Mouse (Mus musculus): ENCODE data around the gene Crxos.

- TF ChIP-seq MAX (IDR thresholded peaks at IDR 0.05) (no peak), CTCF (IDR thresholded peaks at IDR 0.05; ENCODE audit: control insufficient read depth, insufficient read depth, insufficient read length) (no peak), USF1 (IDR thresholded peaks at IDR 0.05; ENCODE audit: low read depth) (no peak), CEBPB (IDR thresholded peaks at IDR 0.05; ENCODE audit: low read depth) (no peak)
Observed at GRCm38 (mm10) chr7:15950008-15950407, 67.6 kb downstream of the Crxos start.

Measured in C2C12 (cell line).